Mouse (Mus musculus): ENCODE measurements around the gene Foxq1. TPM values are rescaled to one million over a fixed set of nuclear protein-coding genes. Genes with fewer than 3 reads are reported as not detected.

Gene Foxq1
- 1.5 and 2.0 TPM in 2 replicates for polyA plus RNA-seq (2015; fragmentation: Nextera tagmentation; extraction: Ambion mirVana)

GRCm38 (mm10) chr13:31555834-31556233, at the start of gene Foxq1:
Foxq1 (plus strand) TSS chr13:31556134.
- 71% methylated on average over 4 of the region's 4 CpGs for WGBS
- peaks cover 72% of the 10 kb centered on the region for H3K27me3 ChIP-seq
- H3K4me2 ChIP-seq (replicated peaks), result no peak within 1 kb of the TSS
- H3K27ac ChIP-seq, result no peak within 1 kb of the TSS
- peaks cover 26% of the 10 kb centered on the region for H3K4me1 ChIP-seq (replicated peaks)
- H3K4me3 ChIP-seq (replicated peaks), result no peak within 1 kb of the TSS
- ATAC-seq, result no peak
- no peaks in the 10 kb centered on the region for H3K9me3 ChIP-seq
- no peaks in the 10 kb centered on the region for H3K36me3 ChIP-seq
- no peak within 1 kb of the TSS for H3K9ac ChIP-seq (replicated peaks)

DNA sequence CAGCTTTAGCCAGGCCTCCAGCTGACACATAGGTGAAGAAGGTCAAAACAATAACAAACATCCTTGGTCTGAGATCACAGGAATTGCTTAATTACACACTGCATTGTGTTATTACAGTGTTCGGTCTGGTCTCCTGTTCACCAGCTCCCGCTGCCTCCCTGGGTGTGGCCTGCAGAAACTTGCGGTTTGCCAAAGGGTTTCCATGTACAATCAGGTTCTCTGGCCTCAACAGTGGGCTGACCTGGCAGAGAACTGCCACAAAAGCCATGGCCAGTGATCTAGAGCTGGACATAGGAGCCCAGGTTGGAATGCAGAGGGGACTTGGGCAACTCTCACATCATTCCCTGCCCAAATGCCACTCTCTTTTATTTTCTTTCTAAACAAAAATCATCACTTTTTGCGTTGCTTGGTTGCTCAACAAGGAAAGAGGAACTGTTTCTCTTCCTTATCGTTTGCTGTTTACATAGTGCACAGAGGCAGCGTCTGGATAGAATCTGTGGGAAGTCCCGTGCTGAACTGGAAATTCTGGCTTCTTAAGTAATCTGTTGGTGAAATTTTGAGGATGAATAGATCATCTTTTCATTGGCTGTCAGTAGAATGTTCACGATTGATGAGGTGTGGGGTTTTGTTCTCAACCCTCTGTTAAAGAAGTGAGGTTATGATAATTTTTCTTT, 49.3 kb upstream of the Foxq1 start:
- WGBS, result 83% methylated on average over 8 of the region's 8 CpGs
- no peak for ATAC-seq
- no peaks in the 10 kb centered on the region for H3K36me3 ChIP-seq
- no peaks in the 10 kb centered on the region for H3K27me3 ChIP-seq
- H3K27ac ChIP-seq, result no peak overlapping the region
- H3K9ac ChIP-seq (replicated peaks), result no peak overlapping the region
- no peak overlapping the region for H3K4me2 ChIP-seq (replicated peaks)
- no peaks in the 10 kb centered on the region for H3K4me1 ChIP-seq (replicated peaks)
- H3K4me3 ChIP-seq (replicated peaks), result no peak overlapping the region
- H3K9me3 ChIP-seq, result no peaks in the 10 kb centered on the region

DNA sequence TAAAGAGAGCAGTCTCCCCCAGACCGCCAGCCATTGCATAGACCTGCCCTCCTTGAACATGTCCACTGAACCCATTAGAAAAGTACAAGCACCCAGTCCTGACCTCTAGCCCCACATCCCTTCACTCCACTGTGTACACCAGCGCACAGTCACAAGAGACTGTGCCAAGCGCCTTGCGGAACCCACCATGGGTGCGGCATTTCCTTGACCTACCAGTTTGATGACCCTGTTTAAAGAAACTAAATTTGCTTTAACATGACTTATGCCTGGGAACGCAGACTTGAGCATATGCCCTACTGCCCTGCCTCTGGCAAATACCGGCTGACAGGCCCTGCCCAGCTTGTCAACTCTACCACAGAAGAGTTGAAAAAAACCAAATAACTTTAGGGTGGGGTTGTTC, 40.7 kb upstream of the Foxq1 start:
- Histone ChIP-seq H3K4me3 (replicated peaks) (no peak overlapping the region), H3K27me3 (no peaks in the 10 kb centered on the region), H3K9me3 (no peaks in the 10 kb centered on the region), H3K4me2 (replicated peaks) (no peak overlapping the region), H3K27ac (no peak overlapping the region), H3K9ac (replicated peaks) (no peak overlapping the region), H3K4me1 (replicated peaks) (no peaks in the 10 kb centered on the region), H3K36me3 (no peaks in the 10 kb centered on the region)
- no peak for ATAC-seq
- WGBS, result 95% methylated on average over 7 of the region's 7 CpGs

DNA sequence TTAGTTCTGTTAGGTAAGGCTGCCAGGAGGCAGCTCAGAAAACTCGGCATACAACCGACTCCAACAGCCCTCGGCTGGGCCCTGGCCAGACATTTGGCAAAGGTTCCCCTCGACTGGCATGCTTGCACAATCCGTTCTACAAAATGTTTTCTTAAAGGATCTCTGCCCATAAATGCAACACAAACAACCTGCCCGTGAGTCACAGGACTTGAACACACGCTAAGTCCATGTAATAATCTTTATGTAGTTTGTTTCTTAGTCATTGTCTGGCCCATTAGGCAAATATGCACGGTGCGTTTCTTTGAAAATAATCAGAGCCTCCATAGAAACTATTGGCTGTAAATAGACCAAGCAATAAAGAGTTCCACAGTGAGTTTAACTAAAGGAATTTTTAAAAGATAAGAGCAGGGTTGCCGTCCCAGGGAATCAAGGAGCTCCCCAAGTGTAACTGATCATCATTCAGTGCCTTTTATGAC, 37.5 kb upstream of the Foxq1 start:
- Histone ChIP-seq H3K27ac (no peak overlapping the region), H3K27me3 (no peaks in the 10 kb centered on the region), H3K36me3 (no peaks in the 10 kb centered on the region), H3K9ac (replicated peaks) (no peak overlapping the region), H3K9me3 (no peaks in the 10 kb centered on the region), H3K4me3 (replicated peaks) (no peak overlapping the region), H3K4me1 (replicated peaks) (no peaks in the 10 kb centered on the region), H3K4me2 (replicated peaks) (no peak overlapping the region)
- 73% methylated on average over 10 of the region's 10 CpGs for WGBS
- ATAC-seq, result no peak

DNA sequence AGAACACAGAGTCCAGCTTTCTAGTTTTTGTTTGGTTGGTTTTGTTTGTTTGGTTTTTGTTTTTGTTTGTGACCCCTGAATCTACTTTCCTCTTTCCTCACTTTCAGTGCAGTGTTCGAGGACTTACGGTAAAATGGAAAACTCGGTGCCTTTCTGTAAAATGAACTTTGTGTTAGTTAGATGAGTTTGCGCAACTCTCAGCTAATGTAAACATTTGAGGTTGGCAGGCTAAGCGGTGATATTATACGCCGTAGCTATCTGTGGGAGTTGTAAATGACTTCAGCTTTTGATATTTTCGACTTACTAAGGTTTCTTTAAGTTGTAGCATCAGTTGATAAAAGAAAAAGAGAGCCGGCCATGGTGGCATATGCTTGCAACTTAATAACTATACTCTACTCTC, 37.0 kb upstream of the Foxq1 start:
- Histone ChIP-seq H3K9ac (replicated peaks) (no peak overlapping the region), H3K27me3 (no peaks in the 10 kb centered on the region), H3K4me2 (replicated peaks) (no peak overlapping the region), H3K4me1 (replicated peaks) (no peaks in the 10 kb centered on the region), H3K36me3 (no peaks in the 10 kb centered on the region), H3K27ac (no peak overlapping the region), H3K4me3 (replicated peaks) (no peak overlapping the region), H3K9me3 (no peaks in the 10 kb centered on the region)
- 92% methylated on average over 9 of the region's 9 CpGs for WGBS
- no peak for ATAC-seq

DNA sequence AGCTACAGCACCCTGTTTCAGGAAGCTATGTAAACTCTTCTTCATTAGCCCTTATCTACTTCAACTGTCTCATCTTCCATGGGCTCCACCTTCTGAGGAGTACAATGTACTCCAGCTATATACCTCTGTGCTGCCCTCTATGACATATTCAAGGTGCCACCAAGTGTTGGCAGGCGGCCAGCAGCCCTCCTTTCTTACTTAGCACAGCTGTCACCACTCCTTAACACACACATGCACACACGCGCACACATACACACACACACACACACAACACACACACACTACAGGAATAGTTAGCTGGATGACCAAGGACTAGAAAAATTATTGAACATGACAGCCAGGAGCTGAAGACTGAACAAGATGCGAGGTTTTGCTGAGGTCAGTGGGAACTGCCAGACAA, 31.0 kb upstream of the Foxq1 start:
- Histone ChIP-seq H3K9ac (replicated peaks) (no peak overlapping the region), H3K4me3 (replicated peaks) (no peak overlapping the region), H3K36me3 (no peaks in the 10 kb centered on the region), H3K27ac (no peak overlapping the region), H3K9me3 (no peaks in the 10 kb centered on the region), H3K4me2 (replicated peaks) (no peak overlapping the region), H3K27me3 (no peaks in the 10 kb centered on the region), H3K4me1 (replicated peaks) (no peaks in the 10 kb centered on the region)
- 85% methylated on average over 4 of the region's 4 CpGs for WGBS
- ATAC-seq, result no peak

DNA sequence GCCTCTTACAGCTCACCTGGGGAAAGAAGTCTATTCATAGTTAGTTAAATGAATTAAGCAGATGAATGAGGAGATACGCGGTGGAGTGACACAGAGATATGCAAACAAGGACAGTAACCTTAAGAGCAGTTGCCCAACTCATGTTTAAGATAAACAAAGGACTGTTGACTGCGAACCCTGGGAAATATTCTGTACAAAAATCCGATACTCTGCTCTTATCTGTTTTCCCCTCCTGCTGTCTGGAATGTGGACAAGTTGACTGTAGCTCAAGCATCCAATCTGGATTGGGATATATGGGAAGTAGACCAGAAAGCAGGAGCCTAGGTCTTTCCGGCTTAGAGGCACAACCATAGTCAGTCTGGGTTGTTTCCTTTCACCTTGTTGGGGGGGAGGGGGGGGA, 24.7 kb upstream of the Foxq1 start:
- H3K4me1 ChIP-seq (replicated peaks), result no peaks in the 10 kb centered on the region
- ATAC-seq, result no peak
- no peaks in the 10 kb centered on the region for H3K36me3 ChIP-seq
- H3K27me3 ChIP-seq, result no peaks in the 10 kb centered on the region
- no peaks in the 10 kb centered on the region for H3K9me3 ChIP-seq
- H3K4me2 ChIP-seq (replicated peaks), result no peak overlapping the region
- no peak overlapping the region for H3K27ac ChIP-seq
- 84% methylated on average over 5 of the region's 5 CpGs for WGBS
- no peak overlapping the region for H3K9ac ChIP-seq (replicated peaks)
- H3K4me3 ChIP-seq (replicated peaks), result no peak overlapping the region

DNA sequence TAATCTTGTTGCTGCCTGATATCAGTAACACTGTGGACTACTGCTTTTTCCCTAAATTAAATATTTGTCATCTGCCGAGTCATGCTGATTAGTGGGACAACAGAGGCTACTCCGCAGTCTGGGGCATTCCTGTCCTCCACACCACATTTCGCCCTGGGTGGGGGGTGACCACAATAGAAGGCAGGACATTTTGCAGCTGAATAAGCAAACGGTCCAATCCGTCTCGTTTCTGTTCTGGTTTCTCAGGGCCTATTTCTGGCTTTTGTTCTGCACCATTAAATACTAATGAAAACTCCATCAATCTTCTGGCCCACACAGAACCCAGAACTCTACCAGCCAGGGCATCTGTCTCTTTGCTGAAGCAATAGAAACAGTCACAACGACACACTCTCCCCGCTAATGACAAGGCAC, 24.3 kb upstream of the Foxq1 start:
- H3K4me2 ChIP-seq (replicated peaks), result no peak overlapping the region
- WGBS, result 60% methylated on average over 8 of the region's 8 CpGs
- no peak overlapping the region for H3K4me3 ChIP-seq (replicated peaks)
- ATAC-seq, result no peak
- no peak overlapping the region for H3K27ac ChIP-seq
- H3K9ac ChIP-seq (replicated peaks), result no peak overlapping the region
- no peaks in the 10 kb centered on the region for H3K36me3 ChIP-seq
- H3K4me1 ChIP-seq (replicated peaks), result no peaks in the 10 kb centered on the region
- H3K9me3 ChIP-seq, result no peaks in the 10 kb centered on the region
- no peaks in the 10 kb centered on the region for H3K27me3 ChIP-seq

DNA sequence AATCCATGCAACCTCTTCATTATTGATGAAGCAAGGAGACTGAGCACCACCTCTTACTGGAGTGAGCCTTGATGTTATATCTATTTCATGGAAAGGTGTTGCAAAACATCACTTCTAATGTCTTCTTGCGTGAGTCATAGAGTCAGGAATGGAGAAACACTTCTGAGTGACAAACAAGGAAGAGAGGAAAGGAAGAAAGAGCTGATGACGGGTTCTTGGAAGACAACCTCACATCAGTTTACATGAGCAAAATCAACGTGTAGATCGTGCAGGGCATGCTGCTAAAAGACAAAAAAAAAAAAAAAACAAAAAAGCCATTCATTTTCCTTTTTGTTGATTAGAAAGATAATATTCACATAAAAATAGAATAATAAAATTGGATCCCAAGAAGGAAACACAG, 21.2 kb upstream of the Foxq1 start:
- no peak for ATAC-seq
- no peak overlapping the region for H3K9ac ChIP-seq (replicated peaks)
- no peaks in the 10 kb centered on the region for H3K9me3 ChIP-seq
- no peaks in the 10 kb centered on the region for H3K36me3 ChIP-seq
- H3K27ac ChIP-seq, result no peak overlapping the region
- no peak overlapping the region for H3K4me2 ChIP-seq (replicated peaks)
- WGBS, result 93% methylated on average over 4 of the region's 4 CpGs
- H3K4me3 ChIP-seq (replicated peaks), result no peak overlapping the region
- H3K4me1 ChIP-seq (replicated peaks), result no peaks in the 10 kb centered on the region
- no peaks in the 10 kb centered on the region for H3K27me3 ChIP-seq

- WGBS, result 96% methylated on average over 5 of the region's 5 CpGs
- no peak for ATAC-seq
Observed at GRCm38 (mm10) chr13:31543021-31543420, 12.9 kb upstream of the Foxq1 start.

GRCm38 (mm10) chr13:31546784-31547183, 9.2 kb upstream of the Foxq1 start:
- H3K9me3 ChIP-seq, result no peaks in the 10 kb centered on the region
- ATAC-seq, result no peak
- no peak overlapping the region for H3K4me2 ChIP-seq (replicated peaks)
- H3K9ac ChIP-seq (replicated peaks), result no peak overlapping the region
- no peaks in the 10 kb centered on the region for H3K27me3 ChIP-seq
- H3K4me3 ChIP-seq (replicated peaks), result no peak overlapping the region
- no peaks in the 10 kb centered on the region for H3K4me1 ChIP-seq (replicated peaks)
- H3K27ac ChIP-seq, result no peak overlapping the region
- WGBS, result 86% methylated on average over 2 of the region's 2 CpGs
- H3K36me3 ChIP-seq, result no peaks in the 10 kb centered on the region

More at GRCm38 (mm10) chr13:31543021-31543420, 12.9 kb upstream of the Foxq1 start:
- Histone ChIP-seq H3K36me3 (no peaks in the 10 kb centered on the region), H3K27me3 (no peaks in the 10 kb centered on the region), H3K4me2 (replicated peaks) (no peak overlapping the region), H3K4me1 (replicated peaks) (no peaks in the 10 kb centered on the region), H3K27ac (no peak overlapping the region), H3K4me3 (replicated peaks) (no peak overlapping the region), H3K9ac (replicated peaks) (no peak overlapping the region), H3K9me3 (no peaks in the 10 kb centered on the region)

- Histone ChIP-seq H3K27me3 (no peaks in the 10 kb centered on the region), H3K36me3 (no peaks in the 10 kb centered on the region), H3K4me3 (replicated peaks) (no peak overlapping the region), H3K4me1 (replicated peaks) (no peaks in the 10 kb centered on the region), H3K27ac (no peak overlapping the region), H3K9me3 (no peaks in the 10 kb centered on the region), H3K4me2 (replicated peaks) (no peak overlapping the region), H3K9ac (replicated peaks) (no peak overlapping the region)
- ATAC-seq, result no peak
- 90% methylated on average over 3 of the region's 3 CpGs for WGBS
Observed at GRCm38 (mm10) chr13:31547204-31547603, 8.7 kb upstream of the Foxq1 start.

GRCm38 (mm10) chr13:31547610-31548009, 8.3 kb upstream of the Foxq1 start:
- ATAC-seq, result no peak
- no peaks in the 10 kb centered on the region for H3K9me3 ChIP-seq
- no peaks in the 10 kb centered on the region for H3K4me1 ChIP-seq (replicated peaks)
- H3K4me2 ChIP-seq (replicated peaks), result no peak overlapping the region
- WGBS, result 90% methylated on average over 9 of the region's 9 CpGs
- H3K9ac ChIP-seq (replicated peaks), result no peak overlapping the region
- H3K36me3 ChIP-seq, result no peaks in the 10 kb centered on the region
- no peak overlapping the region for H3K27ac ChIP-seq
- no peaks in the 10 kb centered on the region for H3K27me3 ChIP-seq
- H3K4me3 ChIP-seq (replicated peaks), result no peak overlapping the region

Measured in midbrain, embryonic 13.5 days (tissue).